Mouse (Mus musculus): ENCODE results near the gene Tnrc6a. TPM values are rescaled to one million over a fixed set of nuclear protein-coding genes. Genes with fewer than 3 reads are reported as not detected.

Gene Tnrc6a
- polyA plus RNA-seq (2014; fragmentation: Nextera tagmentation; extraction: Ambion mirVana), result 44.3 and 45.9 TPM in 2 replicates

- ATAC-seq (replicated peaks; ENCODE audit: insufficient number of reproducible peaks, low FRiP score, low TSS enrichment, low read depth), result peak; percentile 88
- WGBS, result under 1% methylated on average over 54 of the region's 55 CpGs
- Histone ChIP-seq H3K27me3 (ENCODE audit: control insufficient read depth, insufficient read depth, low read length) (no peaks in the 10 kb centered on the region), H3K36me3 (replicated peaks; ENCODE audit: control insufficient read depth, insufficient read depth, low read depth, low read length) (no peaks in the 10 kb centered on the region), H3K4me3 (ENCODE audit: low read depth, low read length) (peak within 1 kb of the TSS; percentile 100), H3K4me2 (ENCODE audit: low read depth, low read length) (peak within 1 kb of the TSS; percentile 54), H3K9me3 (replicated peaks; ENCODE audit: control insufficient read depth, low read length) (no peaks in the 10 kb centered on the region), H3K9ac (replicated peaks; ENCODE audit: low read length) (peak within 1 kb of the TSS; percentile 99), H3K4me1 (ENCODE audit: control insufficient read depth, insufficient read depth, low read length) (no peaks in the 10 kb centered on the region), H3K27ac (replicated peaks; ENCODE audit: low read depth, low read length) (peak within 1 kb of the TSS; percentile 95)
- peak; percentile 92 for DNase-seq (ENCODE audit: low spot score)
These were observed at the start of gene Tnrc6a for GRCm38 (mm10) chr7:123123665-123124298. Gene Tnrc6a (plus strand): TSS chr7:123123885.

GRCm38 (mm10) chr7:123082236-123082635 is 41.4 kb upstream of the Tnrc6a start:
- 69% methylated on average over 4 of the region's 4 CpGs for WGBS

GRCm38 (mm10) chr7:123083441-123084123 is 40.1 kb upstream of the Tnrc6a start:
- WGBS, result 22% methylated on average over 12 of the region's 12 CpGs
- peak; percentile 70 for DNase-seq (ENCODE audit: low spot score)

More at GRCm38 (mm10) chr7:123082236-123082635, 41.4 kb upstream of the Tnrc6a start:
- peaks cover 14% of the 10 kb centered on the region for H3K4me1 ChIP-seq (ENCODE audit: control insufficient read depth, insufficient read depth, low read length)
- no peaks in the 10 kb centered on the region for H3K9me3 ChIP-seq (replicated peaks; ENCODE audit: control insufficient read depth, low read length)
- ATAC-seq (replicated peaks; ENCODE audit: insufficient number of reproducible peaks, low FRiP score, low TSS enrichment, low read depth) (no peak), DNase-seq (ENCODE audit: low spot score) (no peak)
- H3K9ac ChIP-seq (replicated peaks; ENCODE audit: low read length), result no peak overlapping the region
- H3K4me2 ChIP-seq (ENCODE audit: low read depth, low read length), result no peak overlapping the region
- no peak overlapping the region for H3K4me3 ChIP-seq (ENCODE audit: low read depth, low read length)
- H3K27ac ChIP-seq (replicated peaks; ENCODE audit: low read depth, low read length), result no peak overlapping the region
- H3K36me3 ChIP-seq (replicated peaks; ENCODE audit: control insufficient read depth, insufficient read depth, low read depth, low read length), result no peaks in the 10 kb centered on the region
- no peaks in the 10 kb centered on the region for H3K27me3 ChIP-seq (ENCODE audit: control insufficient read depth, insufficient read depth, low read length)

GRCm38 (mm10) chr7:123084180-123084691 is 39.4 kb upstream of the Tnrc6a start:
- H3K4me1 ChIP-seq (ENCODE audit: control insufficient read depth, insufficient read depth, low read length), result peaks cover 14% of the 10 kb centered on the region
- 2% methylated on average over 7 of the region's 7 CpGs for WGBS
- DNase-seq (ENCODE audit: low spot score) (peak; percentile 78), ATAC-seq (replicated peaks; ENCODE audit: insufficient number of reproducible peaks, low FRiP score, low TSS enrichment, low read depth) (peak; percentile 84)
- H3K4me2 ChIP-seq (ENCODE audit: low read depth, low read length), result peak overlapping the region; percentile 11
- no peaks in the 10 kb centered on the region for H3K9me3 ChIP-seq (replicated peaks; ENCODE audit: control insufficient read depth, low read length)
- H3K4me3 ChIP-seq (ENCODE audit: low read depth, low read length), result no peak overlapping the region
- peak overlapping the region; percentile 66 for H3K27ac ChIP-seq (replicated peaks; ENCODE audit: low read depth, low read length)
- H3K36me3 ChIP-seq (replicated peaks; ENCODE audit: control insufficient read depth, insufficient read depth, low read depth, low read length), result no peaks in the 10 kb centered on the region
- no peak overlapping the region for H3K9ac ChIP-seq (replicated peaks; ENCODE audit: low read length)
- H3K27me3 ChIP-seq (ENCODE audit: control insufficient read depth, insufficient read depth, low read length), result no peaks in the 10 kb centered on the region

More at GRCm38 (mm10) chr7:123083441-123084123, 40.1 kb upstream of the Tnrc6a start:
- Histone ChIP-seq H3K4me3 (ENCODE audit: low read depth, low read length) (no peak overlapping the region), H3K27ac (replicated peaks; ENCODE audit: low read depth, low read length) (peak overlapping the region; percentile 66), H3K9me3 (replicated peaks; ENCODE audit: control insufficient read depth, low read length) (no peaks in the 10 kb centered on the region), H3K27me3 (ENCODE audit: control insufficient read depth, insufficient read depth, low read length) (no peaks in the 10 kb centered on the region), H3K4me2 (ENCODE audit: low read depth, low read length) (no peak overlapping the region), H3K9ac (replicated peaks; ENCODE audit: low read length) (0 out of 2 replicates have a peak overlapping the region, but pooled peaks have one; percentile 18), H3K4me1 (ENCODE audit: control insufficient read depth, insufficient read depth, low read length) (peaks cover 14% of the 10 kb centered on the region), H3K36me3 (replicated peaks; ENCODE audit: control insufficient read depth, insufficient read depth, low read depth, low read length) (no peaks in the 10 kb centered on the region)
- peak; percentile 59 for ATAC-seq (replicated peaks; ENCODE audit: insufficient number of reproducible peaks, low FRiP score, low TSS enrichment, low read depth)

GRCm38 (mm10) chr7:123084708-123085107 is 39.0 kb upstream of the Tnrc6a start:
- 0 out of 2 replicates have a peak, but pooled peaks have one; percentile 2 for ATAC-seq (replicated peaks; ENCODE audit: insufficient number of reproducible peaks, low FRiP score, low TSS enrichment, low read depth)
- 16% methylated on average over 13 of the region's 13 CpGs for WGBS

GRCm38 (mm10) chr7:123088920-123089319 is 34.8 kb upstream of the Tnrc6a start:
- Histone ChIP-seq H3K27ac (replicated peaks; ENCODE audit: low read depth, low read length) (no peak overlapping the region), H3K4me3 (ENCODE audit: low read depth, low read length) (no peak overlapping the region), H3K9me3 (replicated peaks; ENCODE audit: control insufficient read depth, low read length) (no peaks in the 10 kb centered on the region), H3K4me1 (ENCODE audit: control insufficient read depth, insufficient read depth, low read length) (peaks cover 6% of the 10 kb centered on the region), H3K36me3 (replicated peaks; ENCODE audit: control insufficient read depth, insufficient read depth, low read depth, low read length) (no peaks in the 10 kb centered on the region), H3K4me2 (ENCODE audit: low read depth, low read length) (no peak overlapping the region), H3K9ac (replicated peaks; ENCODE audit: low read length) (no peak overlapping the region), H3K27me3 (ENCODE audit: control insufficient read depth, insufficient read depth, low read length) (no peaks in the 10 kb centered on the region)
- WGBS, result 89% methylated on average over 4 of the region's 4 CpGs
- DNase-seq (ENCODE audit: low spot score), result no peak
- ATAC-seq (replicated peaks; ENCODE audit: insufficient number of reproducible peaks, low FRiP score, low TSS enrichment, low read depth), result no peak

More at GRCm38 (mm10) chr7:123084708-123085107, 39.0 kb upstream of the Tnrc6a start:
- H3K9me3 ChIP-seq (replicated peaks; ENCODE audit: control insufficient read depth, low read length), result no peaks in the 10 kb centered on the region
- no peak overlapping the region for H3K4me3 ChIP-seq (ENCODE audit: low read depth, low read length)
- H3K4me1 ChIP-seq (ENCODE audit: control insufficient read depth, insufficient read depth, low read length), result peaks cover 14% of the 10 kb centered on the region
- H3K36me3 ChIP-seq (replicated peaks; ENCODE audit: control insufficient read depth, insufficient read depth, low read depth, low read length), result no peaks in the 10 kb centered on the region
- H3K4me2 ChIP-seq (ENCODE audit: low read depth, low read length), result peak overlapping the region; percentile 11
- no peak overlapping the region for H3K9ac ChIP-seq (replicated peaks; ENCODE audit: low read length)
- H3K27me3 ChIP-seq (ENCODE audit: control insufficient read depth, insufficient read depth, low read length), result no peaks in the 10 kb centered on the region
- peak; percentile 62 for DNase-seq (ENCODE audit: low spot score)
- H3K27ac ChIP-seq (replicated peaks; ENCODE audit: low read depth, low read length), result peak overlapping the region; percentile 66

- Histone ChIP-seq H3K4me1 (ENCODE audit: control insufficient read depth, insufficient read depth, low read length) (no peaks in the 10 kb centered on the region), H3K36me3 (replicated peaks; ENCODE audit: control insufficient read depth, insufficient read depth, low read depth, low read length) (no peaks in the 10 kb centered on the region), H3K27me3 (ENCODE audit: control insufficient read depth, insufficient read depth, low read length) (no peaks in the 10 kb centered on the region), H3K4me2 (ENCODE audit: low read depth, low read length) (no peak overlapping the region), H3K27ac (replicated peaks; ENCODE audit: low read depth, low read length) (no peak overlapping the region), H3K9ac (replicated peaks; ENCODE audit: low read length) (no peak overlapping the region), H3K9me3 (replicated peaks; ENCODE audit: control insufficient read depth, low read length) (no peaks in the 10 kb centered on the region), H3K4me3 (ENCODE audit: low read depth, low read length) (no peak overlapping the region)
- DNase-seq (ENCODE audit: low spot score) (no peak), ATAC-seq (replicated peaks; ENCODE audit: insufficient number of reproducible peaks, low FRiP score, low TSS enrichment, low read depth) (no peak)
- WGBS, result 94% methylated on average over 12 of the region's 12 CpGs
These were observed 27.2 kb upstream of the Tnrc6a start for GRCm38 (mm10) chr7:123096344-123097120.

Measured in embryonic facial prominence, embryonic 11.5 days (tissue).